ENCODE assay signal across 29 mouse cellular contexts in genomic region chr3:104712711-104713110, GRCm38 (mm10).
A peak's percentile ranks its signal among the peaks of the same experiment; 100 is the strongest.
DNase-seq lines count a peak whose midpoint lies in the region; ATAC-seq lines count a peak whose summit lies in the region.
"Had no signal": no experiment of that assay in that cellular context is flagged by ENCODE, and none has a peak within 500 bp of the region (broad histone marks: within the 10 kb centered on the region; RNA-seq: fewer than 3 reads in every experiment).

No protein-coding gene starts in this region.

- peak; percentile 90 for ATAC-seq in heart, embryonic 16.5 days (replicated peaks; ENCODE audit: extremely low read depth, insufficient read depth, low FRiP score)
- ATAC-seq: CD4-positive, CD25-positive, alpha-beta regulatory T cell, adult 4 months; intestine, postnatal 0 days; liver, postnatal 0 days; midbrain, embryonic 13.5 days; Patski had no signal

- intact Hi-C loops in heart, postnatal 25 days (cut with DNase I), result loop anchor here (5.0 kb wide), 1 partner anchor 350 kb away; no protein-coding TSS in a partner anchor

- H3K36me3 ChIP-seq in heart, embryonic 16.5 days (ENCODE audit: control insufficient read depth, insufficient read depth), result no peaks in the 10 kb centered on the region
- H3K36me3 ChIP-seq: embryonic facial prominence, embryonic 12.5 days; forebrain, embryonic 12.5 days; hindbrain, embryonic 12.5 days; kidney, embryonic 15.5 days; limb, embryonic 12.5 days; midbrain, embryonic 13.5 days; neural tube, embryonic 12.5 days had no signal

- WGBS in heart, embryonic 16.5 days, result 32% methylated on average over 3 of the region's 3 CpGs

- H3K4me3 ChIP-seq in heart, embryonic 16.5 days (ENCODE audit: low read length), result no peak overlapping the region
- H3K4me3 ChIP-seq: embryonic facial prominence, embryonic 12.5 days; forebrain, embryonic 12.5 days; gastrocnemius, adult 2 months; hindbrain, embryonic 12.5 days; kidney, embryonic 15.5 days; limb, embryonic 12.5 days; midbrain, embryonic 13.5 days; neural tube, embryonic 12.5 days had no signal

- no peak overlapping the region for H3K4me2 ChIP-seq in heart, embryonic 16.5 days (ENCODE audit: low read depth, low read length)
- H3K4me2 ChIP-seq: embryonic facial prominence, embryonic 12.5 days; forebrain, embryonic 12.5 days; hindbrain, embryonic 12.5 days; kidney, embryonic 15.5 days; limb, embryonic 12.5 days; liver, embryonic 11.5 days; midbrain, embryonic 13.5 days; neural tube, embryonic 12.5 days had no signal

- peak; percentile 94 for DNase-seq in heart, adult 11 months
- no peak for DNase-seq in heart, postnatal 25 days (ENCODE audit: low spot score)
- peak; percentile 71 for DNase-seq in retina, postnatal 1 day
- no peak for DNase-seq in retina, embryonic 14.5 days (ENCODE audit: low spot score)
- DNase-seq in adrenal gland, adult 2 months, result no peak
- no peak for DNase-seq in adrenal gland, adult 18-20 months (ENCODE audit: low spot score in 2 of 2)
- DNase-seq: adrenal gland, adult 8-10 months; cerebellum, adult 18-20 months; cerebellum, postnatal 25 days; gastrocnemius, adult 2 months; kidney, postnatal 4 days; liver, postnatal 0 days; lung, postnatal 14 days; right cerebral cortex, adult 18-20 months; right cerebral cortex, postnatal 4 days; thymus, adult 2 months; thymus, postnatal 4 days had no signal

- peak overlapping the region; percentile 68 for H3K27ac ChIP-seq in heart, embryonic 16.5 days (ENCODE audit: low read length)
- H3K27ac ChIP-seq: embryonic facial prominence, embryonic 12.5 days; forebrain, embryonic 12.5 days; gastrocnemius, adult 2 months; hindbrain, embryonic 12.5 days; kidney, embryonic 15.5 days; limb, embryonic 12.5 days; midbrain, embryonic 13.5 days; neural tube, embryonic 12.5 days had no signal

- H3K9ac ChIP-seq in heart, embryonic 16.5 days (ENCODE audit: low read length), result no peak overlapping the region
- H3K9ac ChIP-seq: embryonic facial prominence, embryonic 12.5 days; forebrain, embryonic 12.5 days; hindbrain, embryonic 12.5 days; kidney, embryonic 15.5 days; limb, embryonic 12.5 days; liver, postnatal 0 days; midbrain, embryonic 13.5 days; neural tube, embryonic 12.5 days had no signal

- peaks cover 17% of the 10 kb centered on the region for H3K4me1 ChIP-seq in heart, embryonic 16.5 days (ENCODE audit: control insufficient read depth, insufficient read depth, low read length)
- H3K4me1 ChIP-seq: embryonic facial prominence, embryonic 12.5 days; forebrain, embryonic 12.5 days; neural tube, embryonic 12.5 days had no signal

- H3K9me3 ChIP-seq in heart, embryonic 16.5 days (replicated peaks; ENCODE audit: control insufficient read depth, low read length), result no peaks in the 10 kb centered on the region
- H3K9me3 ChIP-seq: embryonic facial prominence, embryonic 12.5 days; forebrain, embryonic 12.5 days; hindbrain, embryonic 12.5 days; kidney, embryonic 15.5 days; limb, embryonic 12.5 days; midbrain, embryonic 13.5 days; neural tube, embryonic 12.5 days had no signal

- no peaks in the 10 kb centered on the region for H3K27me3 ChIP-seq in heart, embryonic 16.5 days (ENCODE audit: control insufficient read depth, insufficient read depth, low read length)
- H3K27me3 ChIP-seq: embryonic facial prominence, embryonic 12.5 days; hindbrain, embryonic 12.5 days; kidney, embryonic 15.5 days; limb, embryonic 12.5 days; neural tube, embryonic 12.5 days; Patski had no signal

Comparison
In these comparisons a context has a peak if more than half of its experiments do, and no peak if none do; other contexts are left out.
1. DNase-seq: peak in heart, adult 11 months (single experiment) and retina, postnatal 1 day (single experiment); none in heart, postnatal 25 days (single experiment), retina, embryonic 14.5 days (single experiment), adrenal gland, adult 2 months (single experiment) and adrenal gland, adult 18-20 months (0 of 2).